Mouse (Mus musculus) spleen, adult 2 months (tissue): ENCODE data around the gene Armc10.

ENCODE experiments used
- CTCF ChIP-seq: fragments of 200-500 bp; IDR thresholded peaks from 2 replicates; pipeline ENCODE4 v1.5.1; 2011; ENCODE audit warnings: mild to moderate bottlenecking, inconsistent platforms; ENCODE audit not compliant: insufficient read depth, insufficient read length, insufficient replicate concordance; ENCODE audit errors: extremely low read depth
- POLR2A ChIP-seq: fragments of 200-500 bp; IDR thresholded peaks from 2 replicates; pipeline ENCODE4 v1.6.1; 2011; ENCODE audit warnings: low read depth, low read length, inconsistent platforms

- TF ChIP-seq POLR2A (no peak), CTCF (no peak)
These were observed 32.8 kb downstream of the Armc10 start for GRCm38 (mm10) chr5:21678363-21678762.
